Mouse (Mus musculus): Measurements from ENCODE around the gene Thbs2. TPM values are rescaled to one million over a fixed set of nuclear protein-coding genes. Genes with fewer than 3 reads are reported as not detected.

Thbs2 gene
- not detected for polyA plus RNA-seq (2017; shearing (Covaris generic))

DNA sequence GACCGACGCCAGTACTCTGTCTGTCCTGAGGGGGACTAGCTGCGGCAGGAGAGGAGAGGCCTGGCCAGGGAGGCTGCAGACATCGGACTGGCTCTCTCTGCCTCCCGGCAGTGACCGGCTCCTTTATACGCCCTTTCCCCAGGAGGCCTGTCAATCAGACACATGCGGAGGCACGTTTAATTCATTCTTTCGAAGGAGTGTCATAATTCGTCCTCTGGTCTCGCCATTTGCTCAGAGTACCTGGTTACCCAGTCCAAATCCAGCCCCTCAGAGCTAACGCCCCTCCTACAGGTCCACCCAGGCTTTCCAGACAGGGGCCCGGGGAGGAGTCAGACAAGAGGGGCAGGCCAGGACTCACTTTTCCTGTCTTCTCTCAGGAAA is at the start of gene Thbs2:
Thbs2 (minus strand) TSS at position 242 of the 381 bp plus-strand sequence.

Other genes starting within 250 kb of the Thbs2 start
- gene Wdr27, start 248.9 kb upstream of the Thbs2 start, polyA plus RNA-seq (2017; shearing (Covaris generic)): 0.35 TPM
- gene 1600012H06Rik, start 248.9 kb upstream of the Thbs2 start, polyA plus RNA-seq (2017; shearing (Covaris generic)): 37.0 TPM